Mouse (Mus musculus): ENCODE results near the gene Zfp961.
"Not testable (repeated sequence)": the region's sequence is repeated elsewhere in the genome, so short reads cannot be mapped to it uniquely, and the experiment has no call there.

Zfp961 gene

DNA sequence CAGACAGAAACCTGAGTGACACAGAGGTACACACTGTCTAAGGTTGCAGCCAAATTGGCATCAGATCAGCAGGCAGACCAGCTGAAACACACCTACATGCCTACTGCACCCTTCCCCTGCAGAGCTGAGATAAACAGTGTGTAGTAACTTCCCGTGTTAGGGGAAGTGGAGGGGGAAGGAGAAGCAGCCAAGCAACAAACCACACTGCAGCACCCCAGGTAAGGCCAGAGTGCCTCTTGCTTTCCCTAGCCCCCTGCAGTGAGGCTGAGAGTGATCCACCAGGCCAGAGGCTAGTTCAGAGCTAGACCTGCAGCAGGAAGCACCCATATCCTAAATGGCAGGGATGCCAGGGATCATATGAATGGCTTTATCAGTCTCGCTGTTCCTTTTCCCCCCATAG lies 66.5 kb downstream of the Zfp961 start:
- not testable (repeated sequence) for DNase-seq (ENCODE audit: low read depth, low spot score)

GRCm38 (mm10) chr8:72018141-72018540 lies 67.3 kb downstream of the Zfp961 start:
- no peak for DNase-seq (ENCODE audit: low read depth, low spot score)

DNA sequence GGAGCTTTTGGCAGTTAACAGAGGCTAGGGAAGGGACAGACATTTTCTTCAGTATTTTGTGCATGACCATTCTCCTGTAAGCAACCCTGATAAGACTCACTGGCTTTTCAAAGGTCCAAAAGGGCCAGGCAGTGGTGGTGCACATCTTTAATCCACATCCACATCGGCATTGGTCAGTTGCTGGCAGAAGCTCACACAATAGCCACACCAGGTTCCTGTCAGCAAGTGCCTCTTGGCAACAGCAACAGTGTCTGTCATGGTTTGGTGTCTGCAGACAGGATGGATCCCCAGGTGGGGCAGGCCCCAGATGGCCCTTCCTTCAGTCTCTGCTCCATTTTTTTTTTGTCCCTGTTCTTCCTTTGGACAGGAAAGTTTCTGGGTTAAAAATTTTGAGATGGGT lies 68.2 kb downstream of the Zfp961 start:
- not testable (repeated sequence) for DNase-seq (ENCODE audit: low read depth, low spot score)

- no peak for DNase-seq (ENCODE audit: low read depth, low spot score)
These were observed 69.0 kb downstream of the Zfp961 start for GRCm38 (mm10) chr8:72019816-72020215.

- not testable (repeated sequence) for DNase-seq (ENCODE audit: low read depth, low spot score)
These were observed 74.0 kb downstream of the Zfp961 start for GRCm38 (mm10) chr8:72024886-72025285.

- DNase-seq (ENCODE audit: low read depth, low spot score), result not testable (repeated sequence)
These were observed 82.1 kb downstream of the Zfp961 start for GRCm38 (mm10) chr8:72032926-72033325.

DNA sequence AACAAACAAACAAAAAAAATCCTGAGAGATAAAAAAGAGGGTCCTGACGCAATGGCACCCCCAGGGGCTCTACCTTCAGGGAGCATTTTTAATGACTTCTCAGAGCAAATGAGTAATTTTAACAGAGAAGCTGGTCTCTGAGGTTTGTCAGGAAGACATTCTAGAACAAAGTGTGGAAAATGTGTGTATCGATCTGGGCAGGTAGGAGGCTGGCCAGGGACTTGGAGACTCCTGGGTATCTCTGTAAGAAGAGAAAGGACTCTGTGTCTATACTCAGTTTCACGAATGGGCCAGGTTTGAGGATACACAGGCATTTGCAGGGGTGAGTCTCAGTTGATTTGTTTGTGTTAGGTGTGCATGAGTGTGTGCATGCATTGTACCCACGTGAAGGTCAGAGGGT lies 90.1 kb downstream of the Zfp961 start, which contains the start of gene Olfr372:
Gene Olfr372 (plus strand): TSS at position 301 of the 400 bp plus-strand sequence.
- DNase-seq (ENCODE audit: low read depth, low spot score), result not testable (repeated sequence)

DNA sequence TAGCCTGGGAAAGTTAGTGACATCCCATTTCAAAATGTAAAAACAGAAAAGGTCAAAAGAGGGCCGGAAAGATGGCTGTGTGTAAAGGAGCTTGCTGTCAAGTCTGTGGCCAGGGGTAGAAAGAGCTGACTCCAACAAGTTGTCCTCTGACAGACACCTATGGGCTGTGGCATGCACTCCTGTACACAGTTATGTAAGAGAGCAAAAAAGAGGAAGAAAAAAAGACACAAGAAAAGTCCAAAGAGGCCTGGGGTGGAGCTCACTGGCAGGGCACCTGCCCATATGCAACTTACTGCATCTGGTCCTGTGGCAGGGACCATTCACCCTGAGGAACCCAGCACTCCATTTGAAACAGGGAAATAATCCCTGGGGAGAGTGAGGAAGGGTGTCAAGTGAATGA lies 91.7 kb downstream of the Zfp961 start:
- DNase-seq (ENCODE audit: low read depth, low spot score), result no peak
